Mouse (Mus musculus) kidney, adult 2 months (tissue): ENCODE data around the gene Astl. TPM values are rescaled to one million over a fixed set of nuclear protein-coding genes. Genes with fewer than 3 reads are reported as not detected.

Experiments used
- DNase-seq: peaks from one replicate; pipeline ENCODE4 v3.0.0; 2021
- H3K27ac ChIP-seq: fragments of 200-500 bp; 2 replicates; pipeline ENCODE4 v1.5.1; 2012; ENCODE audit warnings: low read depth, low read length, control low read depth, inconsistent platforms; ENCODE audit not compliant: insufficient read depth
- H3K27me3 ChIP-seq: fragments of 200-500 bp; replicated peaks from 2 replicates; pipeline ENCODE4 v1.6.1; 2012; ENCODE audit warnings: mild to moderate bottlenecking, moderate library complexity, low read length, inconsistent platforms; ENCODE audit not compliant: control insufficient read depth, insufficient read depth
- H3K36me3 ChIP-seq: fragments of 200-500 bp; 2 replicates; pipeline ENCODE4 v1.6.1; 2012; ENCODE audit warnings: mild to moderate bottlenecking, moderate library complexity, low read length, inconsistent platforms; ENCODE audit not compliant: control insufficient read depth, insufficient read depth
- H3K4me1 ChIP-seq: fragments of 200-500 bp; 2 replicates; pipeline ENCODE4 v1.6.1; 2011; ENCODE audit warnings: low read length; ENCODE audit not compliant: control insufficient read depth, insufficient read depth
- H3K4me3 ChIP-seq: fragments of 200-500 bp; 2 replicates; pipeline ENCODE4 v1.5.1; 2011; ENCODE audit warnings: mild to moderate bottlenecking, low read depth, low read length, control low read depth; ENCODE audit not compliant: insufficient read depth
- CTCF ChIP-seq: fragments of 200-500 bp; conservative IDR thresholded peaks from 2 replicates; pipeline ENCODE4 v1.5.1; 2011; ENCODE audit warnings: low read depth, mild to moderate bottlenecking, control low read depth, low read length, moderate library complexity, mixed read lengths; ENCODE audit not compliant: insufficient read depth, insufficient read length
- POLR2A ChIP-seq: fragments of 200-500 bp; IDR thresholded peaks from one replicate; pipeline ENCODE4 v1.6.1; 2011; ENCODE audit warnings: low read depth, low read length, control low read depth
- WGBS: fragments of 180-500 bp; shearing (Covaris S2); methylation state at CpG from one replicate; pipeline ENCODE4 v1.1.7; 2018; 5-methylcytosine and 5-hydroxymethylcytosine counted together
- polyA plus RNA-seq: library from polyadenylated mRNA; depleted of rRNA; stranded (reverse); fragments of >200 nt; gene quantifications from 2 replicates; pipeline ENCODE4 v1.2.3, GENCODE M21; 2012

The Astl gene
- polyA plus RNA-seq, 1 experiment = not detected

DNA sequence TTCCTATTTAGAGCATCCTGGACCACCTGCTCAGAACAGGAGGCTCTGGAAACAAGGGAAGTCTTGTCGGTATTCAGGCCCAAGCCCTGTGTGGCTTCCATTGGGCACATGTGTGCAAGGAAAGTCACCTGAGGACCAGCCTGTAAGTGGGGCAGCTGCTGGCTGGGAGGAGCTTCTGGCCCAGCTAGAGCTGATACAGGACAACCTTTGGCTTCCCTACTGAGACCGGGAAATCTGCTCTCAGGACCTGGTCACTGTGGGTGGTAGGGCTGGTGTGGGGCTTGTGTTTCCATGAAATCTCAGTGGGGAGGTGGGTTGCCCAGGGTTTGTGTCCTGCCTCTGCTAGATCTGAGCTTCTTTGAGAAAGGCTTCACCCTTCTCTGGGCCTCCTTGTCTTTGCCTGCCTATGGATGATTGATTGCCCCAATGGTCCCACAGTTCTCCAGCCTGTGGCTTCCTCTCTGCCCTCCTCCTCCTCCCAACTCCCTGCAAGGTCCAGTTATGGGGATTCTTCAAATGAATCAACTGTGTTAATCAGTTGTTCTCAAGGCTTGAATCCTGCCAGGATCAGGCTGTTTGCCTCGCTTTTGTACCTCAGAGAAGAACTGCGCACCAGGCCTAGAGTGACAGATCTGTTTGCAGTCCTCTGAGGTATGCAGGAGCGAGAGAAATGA, 31.4 kb downstream of the Astl start:
- H3K4me1 ChIP-seq = peaks cover 22% of the 10 kb centered on the region; the same call in 1 of the 2 replicates
- H3K27me3 ChIP-seq = no peaks in the 10 kb centered on the region
- 54% methylated on average over 5 of the region's 5 CpGs for WGBS
- peak overlapping the region; percentile 44 for H3K27ac ChIP-seq
- peak; percentile 82 for DNase-seq
- H3K4me3 ChIP-seq = no peak overlapping the region
- TF ChIP-seq CTCF (no peak), POLR2A (no peak)
- H3K36me3 ChIP-seq = no peaks in the 10 kb centered on the region

DNA sequence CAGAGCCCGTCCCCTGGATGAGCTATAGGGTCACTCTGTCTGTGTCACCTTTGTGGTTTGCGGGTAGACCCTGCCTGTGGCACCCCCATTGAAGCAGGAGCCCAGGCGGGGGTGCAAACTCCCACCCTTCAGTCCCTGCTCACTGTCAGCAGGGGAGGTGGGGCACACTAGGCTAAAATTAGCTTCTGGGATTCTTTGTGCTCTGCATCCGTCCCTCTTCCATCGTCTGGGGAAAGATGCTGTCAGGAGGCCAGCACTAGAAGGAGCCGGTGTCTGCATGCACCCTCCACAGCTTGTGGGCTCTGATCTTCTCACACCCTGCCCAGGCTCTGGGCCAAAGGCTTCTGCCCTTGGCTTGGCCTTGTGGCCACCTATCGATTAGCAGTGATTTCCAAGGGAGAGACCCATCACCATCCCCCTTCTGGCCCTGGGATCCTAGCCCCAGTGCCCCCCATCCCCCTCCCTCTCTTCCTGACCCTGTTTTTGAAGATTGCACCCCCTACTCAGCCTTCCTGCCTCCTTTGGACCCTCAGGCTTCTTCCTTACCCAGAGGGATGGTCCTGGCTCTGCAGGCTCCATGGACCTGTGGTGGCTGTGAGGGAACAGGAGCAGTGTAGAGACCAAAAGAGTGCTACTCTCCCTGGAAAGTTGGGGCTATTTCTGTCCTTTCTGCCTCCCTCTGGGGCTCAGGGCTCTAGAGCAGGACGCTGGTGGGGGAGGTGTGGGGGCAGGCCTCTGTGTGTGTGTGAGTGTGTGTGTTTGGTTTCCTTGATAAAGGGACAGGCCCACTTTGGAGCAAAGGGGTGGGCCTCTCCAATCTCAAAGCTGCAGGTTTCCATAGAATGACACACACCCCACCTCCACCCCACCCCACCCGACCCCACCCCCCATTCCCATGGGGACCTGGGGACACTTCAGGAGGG, 32.4 kb downstream of the Astl start:
- no peak overlapping the region for H3K4me3 ChIP-seq
- no peaks in the 10 kb centered on the region for H3K27me3 ChIP-seq
- H3K36me3 ChIP-seq = no peaks in the 10 kb centered on the region
- no peak for TF ChIP-seq POLR2A
- TF ChIP-seq CTCF = no peak
- peak overlapping the region; percentile 57 for H3K27ac ChIP-seq
- no peak for DNase-seq
- WGBS = 45% methylated on average over 9 of the region's 9 CpGs
- H3K4me1 ChIP-seq = peaks cover 25% of the 10 kb centered on the region; the same call in 1 of the 2 replicates

DNA sequence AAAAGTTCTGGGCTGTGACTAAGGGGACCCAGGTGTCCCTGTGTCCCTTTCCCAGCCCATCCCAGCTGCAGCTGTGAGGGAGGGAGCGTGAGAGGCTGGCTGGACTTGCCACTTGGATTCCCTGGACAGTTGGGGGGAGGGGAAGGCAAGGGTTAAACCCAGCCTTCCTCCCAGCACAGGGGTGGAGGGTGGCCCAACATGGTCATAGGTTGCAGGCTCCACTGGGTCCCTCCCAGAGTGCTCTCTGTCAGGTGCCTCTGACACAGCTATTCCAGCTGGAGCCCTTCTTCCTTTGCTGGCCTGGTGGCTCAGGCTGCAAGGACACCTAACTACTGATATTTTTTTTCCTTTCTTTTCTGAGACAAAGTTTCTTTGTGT, 33.0 kb downstream of the Astl start:
- WGBS = 56% methylated on average over 1 of the region's 1 CpGs
- Histone ChIP-seq H3K4me1 (peaks cover 28% of the 10 kb centered on the region; the same call in 1 of the 2 replicates), H3K36me3 (no peaks in the 10 kb centered on the region), H3K27ac (peak overlapping the region; percentile 89), H3K27me3 (no peaks in the 10 kb centered on the region), H3K4me3 (no peak overlapping the region)
- TF ChIP-seq POLR2A (peak; percentile 39), CTCF (no peak)
- DNase-seq = peak; percentile 94

DNA sequence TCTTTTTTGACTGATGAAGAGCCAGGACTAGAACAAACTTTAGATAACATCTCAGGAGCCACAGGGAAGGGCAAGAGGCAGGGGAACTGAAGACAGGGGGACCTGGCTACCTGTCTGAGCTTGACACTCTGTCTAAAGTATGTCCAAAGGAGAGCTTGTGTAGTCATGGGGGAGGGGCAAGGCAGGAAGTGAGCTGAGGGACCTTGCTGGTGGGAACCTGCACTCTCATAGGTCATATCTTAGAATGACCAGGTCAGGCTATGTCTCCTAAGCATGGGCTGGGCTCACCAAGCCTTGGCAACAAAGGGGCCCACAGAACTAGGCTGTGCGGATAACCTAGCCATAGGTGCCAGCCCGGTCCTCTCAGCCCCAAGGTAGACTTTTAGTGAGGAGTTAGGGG, 33.6 kb downstream of the Astl start:
- Histone ChIP-seq H3K27ac (peak overlapping the region; percentile 89), H3K4me1 (peaks cover 28% of the 10 kb centered on the region; the same call in 1 of the 2 replicates), H3K27me3 (no peaks in the 10 kb centered on the region), H3K36me3 (no peaks in the 10 kb centered on the region), H3K4me3 (no peak overlapping the region)
- no peak for DNase-seq
- TF ChIP-seq POLR2A (no peak), CTCF (no peak)
- 84% methylated on average over 2 of the region's 2 CpGs for WGBS

DNA sequence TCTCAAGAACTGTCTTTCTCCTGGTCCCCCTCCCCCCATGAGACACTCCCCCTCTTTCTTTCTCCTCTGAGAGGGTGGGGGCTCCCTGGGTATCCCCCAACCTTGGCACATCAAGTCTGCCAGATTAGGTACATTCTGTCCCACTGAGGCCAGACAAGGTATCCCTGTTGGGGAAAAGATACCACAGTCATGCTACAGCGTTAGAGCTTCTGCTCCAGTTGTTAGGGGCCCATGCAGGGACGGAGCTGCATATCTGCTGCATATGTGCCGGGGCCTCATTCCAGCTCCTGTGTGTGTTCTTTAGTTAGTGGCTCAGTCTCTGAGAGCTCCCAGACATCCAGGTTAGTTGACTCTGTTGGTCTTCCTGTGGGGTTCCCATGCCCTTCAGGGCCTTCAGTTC, 35.7 kb downstream of the Astl start:
- DNase-seq = no peak

DNA sequence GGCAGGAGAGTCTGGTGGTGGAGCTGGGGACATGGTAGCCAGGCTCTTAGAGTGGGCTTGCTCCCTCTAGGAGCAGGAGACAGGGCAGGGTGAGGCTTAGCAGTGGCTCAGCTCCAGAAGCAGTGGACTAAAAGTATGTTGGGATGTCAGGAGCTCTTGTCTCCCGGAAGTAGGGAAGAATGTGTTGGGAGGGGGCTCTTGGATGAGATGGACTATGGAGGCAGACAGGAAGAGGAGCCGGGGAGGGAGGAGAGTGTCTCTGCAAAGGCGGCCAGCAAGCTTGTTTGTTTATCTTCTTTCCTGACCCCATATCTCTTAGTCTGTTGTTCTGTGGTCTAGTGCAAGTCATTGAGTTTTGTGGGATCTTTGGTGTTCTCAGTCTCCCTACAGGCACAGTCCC, 36.6 kb downstream of the Astl start:
- 63% methylated on average over 3 of the region's 3 CpGs for WGBS
- no peak overlapping the region for H3K4me3 ChIP-seq
- peak overlapping the region; percentile 58 for H3K27ac ChIP-seq
- peaks cover 39% of the 10 kb centered on the region; the same call in 1 of the 2 replicates for H3K4me1 ChIP-seq
- peak; percentile 69 for DNase-seq
- H3K27me3 ChIP-seq = no peaks in the 10 kb centered on the region
- no peaks in the 10 kb centered on the region for H3K36me3 ChIP-seq
- TF ChIP-seq POLR2A = no peak
- no peak for TF ChIP-seq CTCF

More for the DNA sequence above, 35.7 kb downstream of the Astl start:
- H3K36me3 ChIP-seq = no peaks in the 10 kb centered on the region
- peaks cover 33% of the 10 kb centered on the region; the same call in 1 of the 2 replicates for H3K4me1 ChIP-seq
- no peak overlapping the region for H3K4me3 ChIP-seq
- no peak for TF ChIP-seq POLR2A
- TF ChIP-seq CTCF = no peak
- H3K27ac ChIP-seq = no peak overlapping the region
- no peaks in the 10 kb centered on the region for H3K27me3 ChIP-seq
- WGBS = 95% methylated on average over 3 of the region's 3 CpGs

DNA sequence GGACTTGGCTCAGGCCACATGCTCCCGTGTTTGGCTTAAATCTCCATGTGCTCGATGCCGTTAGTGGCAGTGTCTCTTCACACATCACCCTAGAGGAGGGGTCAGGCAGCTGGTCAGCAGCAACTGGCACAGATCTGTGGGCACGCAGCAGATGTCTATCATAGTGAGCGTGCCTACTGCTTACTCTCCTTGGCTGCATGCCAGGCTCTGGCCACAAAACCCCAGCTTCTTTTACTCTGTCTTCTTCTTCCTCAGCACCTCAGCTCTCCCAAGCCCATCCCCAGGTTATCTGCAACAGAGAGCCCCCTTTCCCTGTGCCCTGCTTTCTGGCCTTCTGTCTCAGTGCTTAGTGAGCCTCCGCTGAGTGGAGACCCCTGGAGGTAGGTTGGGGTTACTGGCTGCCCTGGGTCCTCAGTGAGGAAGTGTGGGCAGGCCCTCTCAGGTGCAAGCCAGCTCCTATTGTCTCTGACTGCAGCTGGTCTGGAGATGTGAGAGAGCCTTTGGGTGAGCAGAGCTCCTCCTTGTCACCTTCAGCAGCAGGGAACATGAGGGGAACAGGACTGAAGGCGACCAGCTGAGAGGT, 37.4 kb downstream of the Astl start:
- Histone ChIP-seq H3K36me3 (no peaks in the 10 kb centered on the region), H3K27ac (peak overlapping the region; percentile 1), H3K27me3 (no peaks in the 10 kb centered on the region), H3K4me3 (no peak overlapping the region), H3K4me1 (peaks cover 37% of the 10 kb centered on the region; the same call in 1 of the 2 replicates)
- no peak for DNase-seq
- TF ChIP-seq CTCF (peak; percentile 45; the same call in 1 of the 2 replicates), POLR2A (no peak)
- 39% methylated on average over 7 of the region's 7 CpGs for WGBS
